Mouse (Mus musculus) brain, embryonic 14.5 days (tissue): ENCODE results near the gene Exosc6.

ENCODE experiments used
- CTCF ChIP-seq: fragments of 200-500 bp; IDR thresholded peaks from 2 replicates; pipeline ENCODE4 v1.5.1; 2012; ENCODE audit warnings: inconsistent platforms, mild to moderate bottlenecking, moderate library complexity, borderline replicate concordance; ENCODE audit not compliant: insufficient read depth, insufficient read length; ENCODE audit errors: extremely low read depth
- POLR2A ChIP-seq: fragments of 200-500 bp; IDR thresholded peaks from 2 replicates; pipeline ENCODE4 v1.6.1; 2012; ENCODE audit warnings: mild to moderate bottlenecking, inconsistent platforms, borderline replicate concordance; ENCODE audit not compliant: poor library complexity, insufficient read depth, insufficient read length, severe bottlenecking; ENCODE audit errors: extremely low read depth

DNA sequence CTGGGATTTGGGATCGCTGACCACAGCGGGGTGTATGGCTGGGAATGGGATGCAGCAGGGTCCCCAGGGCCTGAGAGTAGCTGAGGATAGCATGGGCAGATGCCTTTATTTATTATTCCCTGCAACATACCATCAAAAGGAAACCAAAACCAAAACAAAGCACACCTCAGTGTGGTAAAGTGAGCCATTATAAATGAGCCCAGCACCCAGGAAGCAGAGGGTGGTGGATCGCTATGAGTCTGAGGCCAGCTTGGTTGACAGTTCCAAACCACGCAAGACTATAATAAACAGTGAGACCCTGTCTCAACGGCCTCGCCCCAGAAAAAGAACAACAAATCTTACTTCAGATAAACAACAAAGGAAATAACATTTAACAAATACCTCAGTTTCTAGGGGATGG lies 26.1 kb upstream of the Exosc6 start:
- TF ChIP-seq CTCF (no peak), POLR2A (no peak)
